Mouse (Mus musculus) olfactory bulb, adult 2 months (tissue): Measurements from ENCODE around the gene Lamb1. TPM values are rescaled to one million over a fixed set of nuclear protein-coding genes. Genes with fewer than 3 reads are reported as not detected.

Experiments used
- H3K27ac ChIP-seq: fragments of 200-500 bp; 2 replicates; pipeline ENCODE4 v1.5.1; 2012; ENCODE audit warnings: low read depth, low read length; ENCODE audit not compliant: insufficient read depth
- H3K4me1 ChIP-seq: fragments of 200-500 bp; 2 replicates; pipeline ENCODE4 v1.6.1; 2012; ENCODE audit warnings: low read length; ENCODE audit not compliant: control insufficient read depth, insufficient read depth
- H3K4me3 ChIP-seq: fragments of 200-500 bp; 2 replicates; pipeline ENCODE4 v1.5.1; 2012; ENCODE audit warnings: mild to moderate bottlenecking, low read depth, low read length, moderate library complexity; ENCODE audit not compliant: insufficient read depth
- CTCF ChIP-seq: fragments of 200-500 bp; IDR thresholded peaks from 2 replicates; pipeline ENCODE4 v1.5.1; 2012; ENCODE audit warnings: low read depth, mild to moderate bottlenecking, low read length, moderate library complexity; ENCODE audit not compliant: insufficient read depth
- POLR2A ChIP-seq: fragments of 200-500 bp; IDR thresholded peaks from 2 replicates; pipeline ENCODE4 v1.6.1; 2012; ENCODE audit warnings: mild to moderate bottlenecking, low read depth, low read length, moderate library complexity; ENCODE audit not compliant: insufficient read depth
- WGBS: fragments of 180-500 bp; shearing (Covaris S2); methylation state at CpG from one replicate; pipeline ENCODE4 v1.1.7; 2018; 5-methylcytosine and 5-hydroxymethylcytosine counted together
- polyA plus RNA-seq: library from polyadenylated mRNA; stranded (reverse); fragments of >200 nt; gene quantifications from 2 replicates; pipeline ENCODE4 v1.2.4, GENCODE M21; 2012; ENCODE audit warnings: low replicate concordance; ENCODE audit not compliant: missing spikeins, insufficient read depth, insufficient read length

The Lamb1 gene
- polyA plus RNA-seq, 1 experiment: not detected

DNA sequence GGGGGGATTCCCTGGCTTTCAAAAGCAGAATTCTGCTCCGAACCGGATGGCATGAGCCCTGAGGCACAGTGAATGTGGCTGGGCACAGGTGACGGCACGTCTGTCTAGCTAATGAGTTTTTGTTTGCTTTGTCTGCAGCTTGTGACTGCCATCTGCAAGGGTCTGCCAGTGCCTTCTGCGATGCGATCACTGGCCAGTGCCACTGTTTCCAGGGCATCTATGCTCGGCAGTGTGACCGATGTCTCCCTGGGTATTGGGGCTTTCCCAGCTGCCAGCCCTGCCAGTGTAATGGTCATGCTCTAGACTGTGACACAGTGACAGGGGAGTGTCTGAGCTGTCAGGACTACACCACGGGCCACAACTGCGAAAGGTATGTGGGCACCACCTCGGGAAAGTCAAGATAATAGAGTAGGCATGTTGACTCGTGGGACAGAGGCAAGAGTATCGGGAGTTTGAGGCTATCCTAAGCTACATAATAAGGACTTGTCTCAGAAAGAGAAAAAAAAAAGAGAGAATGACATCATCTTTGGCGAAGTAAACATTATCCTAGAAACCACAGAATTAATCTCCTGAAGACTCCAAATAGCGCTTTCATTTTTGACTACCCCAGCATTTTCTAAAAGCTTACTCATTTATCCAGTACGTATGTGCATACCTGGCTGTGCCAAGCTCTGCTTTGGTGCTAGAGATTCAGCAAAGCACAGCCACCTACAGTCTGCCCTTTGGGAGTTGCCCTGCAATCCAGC, 37.9 kb downstream of the Lamb1 start:
- H3K27ac ChIP-seq: no peak overlapping the region
- 55% methylated on average over 16 of the region's 16 CpGs for WGBS
- peaks cover 5% of the 10 kb centered on the region for H3K4me1 ChIP-seq
- no peak for TF ChIP-seq CTCF
- no peak overlapping the region for H3K4me3 ChIP-seq

DNA sequence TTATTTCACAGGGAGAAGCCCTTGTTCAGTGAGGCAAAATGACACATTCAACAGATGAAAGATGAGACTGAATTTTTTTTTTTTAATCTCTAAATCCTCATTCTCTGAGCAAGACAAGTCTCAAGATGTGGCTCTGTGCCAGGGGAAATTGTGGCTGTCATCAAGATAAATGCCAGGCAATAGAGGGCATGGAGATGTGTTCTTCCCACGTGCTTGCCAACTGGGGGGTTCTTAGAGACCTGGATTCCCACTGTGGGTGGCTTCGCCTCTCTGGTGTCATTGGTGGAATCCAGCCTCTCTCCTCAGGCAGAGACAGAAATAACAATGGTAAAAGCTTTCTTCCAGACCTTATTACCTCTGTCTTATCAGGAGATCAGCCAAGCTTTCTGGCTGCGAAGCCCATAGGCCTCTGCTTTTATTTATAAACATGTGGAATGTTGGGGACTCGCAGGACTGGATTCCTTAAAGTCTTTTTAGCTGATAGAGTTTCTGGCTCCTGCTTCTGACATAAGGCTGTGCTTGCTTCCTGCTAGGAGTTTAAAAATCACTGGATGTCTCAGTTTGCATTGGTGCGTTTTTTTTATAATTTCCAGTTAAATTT, 41.1 kb downstream of the Lamb1 start:
- no peak for TF ChIP-seq CTCF
- TF ChIP-seq POLR2A: no peak
- H3K4me3 ChIP-seq: no peak overlapping the region
- H3K27ac ChIP-seq: no peak overlapping the region
- WGBS: 34% methylated on average over 5 of the region's 5 CpGs
- peaks cover 5% of the 10 kb centered on the region for H3K4me1 ChIP-seq

DNA sequence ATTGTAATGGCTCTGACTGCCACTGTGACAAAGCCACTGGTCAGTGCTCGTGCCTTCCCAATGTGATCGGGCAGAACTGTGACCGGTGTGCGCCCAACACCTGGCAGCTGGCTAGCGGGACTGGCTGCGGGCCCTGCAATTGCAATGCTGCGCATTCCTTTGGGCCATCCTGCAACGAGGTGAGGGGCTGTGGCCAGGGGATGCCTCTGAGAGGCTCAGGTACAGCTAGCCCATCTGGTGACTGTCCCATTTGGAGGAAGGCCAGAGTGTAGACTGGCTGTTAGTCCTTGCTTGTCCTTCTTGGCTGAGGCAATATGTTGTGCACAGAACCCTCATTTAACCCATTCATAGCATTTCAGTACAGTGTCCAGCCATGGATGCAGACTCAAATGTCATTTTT, 42.0 kb downstream of the Lamb1 start:
- Histone ChIP-seq H3K4me3 (no peak overlapping the region), H3K4me1 (peaks cover 5% of the 10 kb centered on the region), H3K27ac (no peak overlapping the region)
- TF ChIP-seq CTCF (no peak), POLR2A (no peak)
- 91% methylated on average over 8 of the region's 8 CpGs for WGBS

DNA sequence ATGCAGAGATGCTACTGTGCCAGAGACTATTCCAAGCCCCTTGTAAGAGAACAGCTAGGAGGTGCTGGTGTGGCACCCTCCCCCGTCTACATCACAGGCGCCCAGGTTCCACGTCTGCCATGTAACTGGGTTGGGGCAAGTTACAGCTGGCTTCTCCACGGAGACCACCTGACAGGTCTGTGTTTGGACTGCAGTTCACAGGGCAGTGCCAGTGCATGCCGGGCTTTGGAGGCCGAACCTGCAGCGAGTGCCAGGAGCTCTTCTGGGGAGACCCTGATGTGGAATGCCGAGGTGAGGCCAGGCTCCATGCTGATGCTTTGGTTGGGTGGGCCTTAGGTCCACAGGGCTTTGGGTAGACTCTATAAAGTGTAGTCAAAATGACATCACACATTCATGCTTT, 42.7 kb downstream of the Lamb1 start:
- no peak overlapping the region for H3K4me3 ChIP-seq
- 92% methylated on average over 8 of the region's 8 CpGs for WGBS

DNA sequence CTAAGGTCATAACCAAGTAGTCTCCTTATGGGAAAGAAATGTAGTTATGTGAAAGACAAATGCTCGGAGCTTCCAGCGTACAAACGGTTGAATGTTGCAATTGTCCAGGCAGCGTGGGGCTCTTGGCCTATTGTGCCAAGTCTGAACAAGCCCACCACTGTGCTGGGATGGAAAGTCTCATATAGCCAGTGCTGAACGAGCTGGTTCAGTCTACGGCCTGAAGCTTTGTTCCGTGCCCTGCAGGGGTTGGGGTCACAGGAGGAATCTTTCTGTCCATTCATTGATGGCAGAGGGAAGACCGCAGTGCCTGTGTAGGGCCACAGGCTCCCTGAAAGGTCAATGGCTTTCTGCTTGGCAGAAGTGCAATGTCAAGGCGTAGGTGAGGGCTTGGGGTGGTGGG, 45.7 kb downstream of the Lamb1 start:
- TF ChIP-seq CTCF: no peak
- no peak for TF ChIP-seq POLR2A
- Histone ChIP-seq H3K27ac (no peak overlapping the region), H3K4me3 (no peak overlapping the region), H3K4me1 (peaks cover 4% of the 10 kb centered on the region; the same call in 1 of the 2 replicates)
- WGBS: 67% methylated on average over 9 of the region's 9 CpGs

More for the DNA sequence above, 42.7 kb downstream of the Lamb1 start:
- H3K27ac ChIP-seq: no peak overlapping the region
- peaks cover 5% of the 10 kb centered on the region for H3K4me1 ChIP-seq
- TF ChIP-seq CTCF (no peak), POLR2A (no peak)

DNA sequence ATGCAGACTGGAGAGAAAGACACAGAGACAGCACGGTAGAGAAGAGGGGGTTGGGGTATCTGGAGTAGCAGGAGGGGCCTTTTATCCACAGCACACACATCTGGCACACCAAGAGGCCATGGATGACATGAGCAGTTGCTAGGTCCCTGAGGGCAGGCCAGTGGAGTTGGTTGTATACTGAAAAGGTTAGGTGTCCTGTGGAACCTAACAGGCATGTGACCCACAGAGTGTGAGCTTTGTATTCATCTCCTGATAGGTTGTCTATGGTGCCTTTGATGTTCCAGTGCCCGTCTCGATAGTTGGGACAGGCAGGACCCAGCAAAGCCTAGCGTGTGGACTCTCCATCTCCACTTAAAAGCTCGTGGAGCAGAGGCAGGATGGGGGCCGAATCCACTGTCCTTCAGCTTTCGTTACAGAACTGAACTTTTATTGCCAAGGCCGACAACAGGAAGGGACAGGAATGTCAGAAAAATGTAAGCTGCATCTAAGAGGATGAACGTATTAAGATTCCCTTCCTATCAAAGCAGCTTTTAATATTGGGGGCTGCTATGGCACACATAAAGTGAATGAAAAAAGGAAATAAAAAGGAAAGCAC, 46.7 kb downstream of the Lamb1 start:
- H3K4me1 ChIP-seq: 0 out of 2 replicates have a peak, but pooled peaks cover 2% of the 10 kb centered on the region
- no peak overlapping the region for H3K4me3 ChIP-seq
- H3K27ac ChIP-seq: no peak overlapping the region
- 82% methylated on average over 9 of the region's 9 CpGs for WGBS
- TF ChIP-seq POLR2A (no peak), CTCF (no peak)

DNA sequence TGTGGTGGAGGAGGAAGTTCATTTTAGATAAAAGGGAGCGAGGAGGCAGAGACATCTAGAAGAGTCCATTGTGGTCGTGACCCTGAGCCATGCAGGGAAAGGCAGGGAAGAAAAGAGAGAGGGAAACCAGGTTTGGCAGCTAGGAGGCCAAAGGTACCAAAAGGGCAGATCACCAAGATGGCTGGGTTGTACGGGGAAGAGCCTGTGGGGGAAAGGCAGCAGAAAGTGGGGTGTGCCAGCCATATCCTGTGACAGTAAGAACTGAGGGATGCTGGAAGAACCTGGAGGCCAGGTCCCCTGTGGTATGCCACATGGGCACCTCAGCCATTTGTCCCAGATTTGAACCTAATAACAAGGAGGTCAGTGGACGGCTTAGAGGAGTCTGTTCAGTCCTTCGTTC, 47.2 kb downstream of the Lamb1 start:
- 93% methylated on average over 5 of the region's 5 CpGs for WGBS
- no peak overlapping the region for H3K27ac ChIP-seq
- H3K4me3 ChIP-seq: no peak overlapping the region
- TF ChIP-seq POLR2A: no peak
- no peak for TF ChIP-seq CTCF
- H3K4me1 ChIP-seq: no peaks in the 10 kb centered on the region

DNA sequence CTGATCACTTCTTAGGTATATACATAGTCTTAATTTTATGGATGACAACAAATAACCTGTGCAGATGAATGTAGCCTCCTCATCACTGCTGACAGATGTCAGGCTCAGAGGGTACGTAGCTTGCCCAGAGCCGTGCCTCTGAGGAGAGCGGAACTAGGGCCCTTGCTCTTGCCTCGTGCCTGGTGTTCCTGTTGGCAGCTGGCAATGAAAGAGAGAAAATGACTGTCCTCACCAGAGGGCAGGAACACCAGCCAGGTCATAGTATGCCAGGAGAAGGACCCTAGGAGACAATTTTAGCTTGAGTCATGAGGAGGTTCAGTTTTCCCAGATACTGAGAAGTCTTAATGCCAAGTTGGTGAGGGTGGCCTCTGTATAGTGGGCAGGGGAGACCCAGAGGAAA, 48.1 kb downstream of the Lamb1 start:
- TF ChIP-seq POLR2A (no peak), CTCF (no peak)
- 91% methylated on average over 4 of the region's 4 CpGs for WGBS
- H3K4me3 ChIP-seq: no peak overlapping the region
- peaks cover under 1% of the 10 kb centered on the region; the same call in 1 of the 2 replicates for H3K4me1 ChIP-seq
- H3K27ac ChIP-seq: no peak overlapping the region

DNA sequence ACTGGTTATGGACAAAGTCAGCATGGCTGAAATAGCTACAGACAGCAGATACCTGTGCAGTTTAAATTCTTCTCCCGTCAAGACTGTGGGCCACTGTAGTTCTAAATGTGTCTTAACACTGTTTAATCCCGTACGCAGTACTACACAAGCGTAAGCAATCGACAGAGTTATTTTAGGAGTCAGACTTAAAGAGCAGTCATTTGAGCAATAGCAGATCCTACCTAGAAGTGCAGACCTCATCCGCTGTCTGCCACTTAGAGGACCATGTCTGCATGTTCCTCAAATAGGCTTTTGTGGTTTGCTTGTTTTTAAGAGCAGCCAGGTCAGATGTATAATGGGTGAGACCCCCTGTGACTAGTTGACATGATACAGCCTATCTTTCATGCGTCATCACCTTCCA, 49.3 kb downstream of the Lamb1 start:
- WGBS: 91% methylated on average over 7 of the region's 7 CpGs

More for the DNA sequence above, 49.3 kb downstream of the Lamb1 start:
- TF ChIP-seq POLR2A: no peak
- TF ChIP-seq CTCF: no peak
- H3K27ac ChIP-seq: no peak overlapping the region
- H3K4me3 ChIP-seq: no peak overlapping the region
- peaks cover 2% of the 10 kb centered on the region; the same call in 1 of the 2 replicates for H3K4me1 ChIP-seq
